Mouse (Mus musculus): Measurements from ENCODE around the gene Hemgn. TPM values are rescaled to one million over a fixed set of nuclear protein-coding genes. Genes with fewer than 3 reads are reported as not detected.
A peak's percentile ranks its signal among the peaks of the same experiment; 100 is the strongest.

The Hemgn gene
- polyA plus RNA-seq, 1 experiment from 2014 or later: 0.09 TPM

- 0 out of 2 replicates have a peak, but pooled peaks cover 6% of the 10 kb centered on the region for H3K27me3 ChIP-seq
- H3K9ac ChIP-seq: peak overlapping the region; percentile 45; the same call in 1 of the 2 replicates
- peak; percentile 64; the same call in 1 of the 2 replicates for ATAC-seq
- H3K36me3 ChIP-seq (ENCODE audit: poor library complexity, severe bottlenecking): peaks cover 5% of the 10 kb centered on the region; the same call in 1 of the 2 replicates
- no peaks in the 10 kb centered on the region for H3K9me3 ChIP-seq (replicated peaks)
- H3K4me3 ChIP-seq: peak overlapping the region; percentile 17; the same call in 1 of the 2 replicates
- H3K27ac ChIP-seq: 0 out of 2 replicates have a peak overlapping the region, but pooled peaks have one; percentile 12
- H3K4me1 ChIP-seq: peaks cover 24% of the 10 kb centered on the region
- WGBS: under 1% methylated on average over 19 of the region's 19 CpGs
- H3K4me2 ChIP-seq: peak overlapping the region; percentile 50
Observed at GRCm38 (mm10) chr4:46371030-46371429, 42.3 kb downstream of the Hemgn start.

GRCm38 (mm10) chr4:46370406-46370805 lies 42.9 kb downstream of the Hemgn start:
- H3K4me3 ChIP-seq: no peak overlapping the region
- 0 out of 2 replicates have a peak, but pooled peaks cover 9% of the 10 kb centered on the region for H3K27me3 ChIP-seq
- H3K27ac ChIP-seq: no peak overlapping the region
- ATAC-seq: no peak
- H3K9ac ChIP-seq: no peak overlapping the region
- H3K4me2 ChIP-seq: no peak overlapping the region
- no peaks in the 10 kb centered on the region for H3K9me3 ChIP-seq (replicated peaks)
- H3K4me1 ChIP-seq: peaks cover 24% of the 10 kb centered on the region
- no peaks in the 10 kb centered on the region for H3K36me3 ChIP-seq (ENCODE audit: poor library complexity, severe bottlenecking)
- 54% methylated on average over 6 of the region's 6 CpGs for WGBS

DNA sequence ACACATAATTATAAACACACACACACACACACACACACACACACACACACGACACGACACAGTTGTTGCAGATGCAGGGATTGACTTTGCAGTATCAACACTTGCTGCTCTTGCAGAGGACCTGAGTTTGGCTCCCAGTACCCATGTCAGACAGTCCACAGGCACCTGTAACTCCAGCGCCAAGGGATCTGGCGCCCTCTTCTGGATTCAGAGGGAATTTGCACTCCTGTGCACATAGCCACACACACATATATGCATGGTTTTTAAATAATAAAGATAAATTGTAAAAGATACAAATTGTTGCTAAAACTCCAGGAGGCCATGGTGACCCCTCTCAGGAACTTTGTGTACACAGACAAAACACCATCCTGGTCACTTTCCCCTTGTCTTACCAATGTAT lies 44.2 kb downstream of the Hemgn start:
- H3K27ac ChIP-seq: no peak overlapping the region
- H3K4me1 ChIP-seq: peaks cover 20% of the 10 kb centered on the region
- no peak overlapping the region for H3K4me3 ChIP-seq
- no peak for ATAC-seq
- no peak overlapping the region for H3K4me2 ChIP-seq
- 0 out of 2 replicates have a peak, but pooled peaks cover 9% of the 10 kb centered on the region for H3K27me3 ChIP-seq
- WGBS: 69% methylated on average over 4 of the region's 4 CpGs
- H3K9me3 ChIP-seq (replicated peaks): no peaks in the 10 kb centered on the region
- H3K36me3 ChIP-seq (ENCODE audit: poor library complexity, severe bottlenecking): no peaks in the 10 kb centered on the region
- H3K9ac ChIP-seq: no peak overlapping the region

- H3K4me3 ChIP-seq: no peak overlapping the region
- 3% methylated on average over 12 of the region's 12 CpGs for WGBS
- ATAC-seq: peak; percentile 86
- 0 out of 2 replicates have a peak, but pooled peaks cover 9% of the 10 kb centered on the region for H3K27me3 ChIP-seq
- H3K36me3 ChIP-seq (ENCODE audit: poor library complexity, severe bottlenecking): no peaks in the 10 kb centered on the region
- H3K9me3 ChIP-seq (replicated peaks): no peaks in the 10 kb centered on the region
- H3K4me1 ChIP-seq: peaks cover 20% of the 10 kb centered on the region
- H3K27ac ChIP-seq: peak overlapping the region; percentile 40; the same call in 1 of the 2 replicates
- H3K4me2 ChIP-seq: peak overlapping the region; percentile 28
- no peak overlapping the region for H3K9ac ChIP-seq
Observed at GRCm38 (mm10) chr4:46367487-46367959, 45.8 kb downstream of the Hemgn start.

DNA sequence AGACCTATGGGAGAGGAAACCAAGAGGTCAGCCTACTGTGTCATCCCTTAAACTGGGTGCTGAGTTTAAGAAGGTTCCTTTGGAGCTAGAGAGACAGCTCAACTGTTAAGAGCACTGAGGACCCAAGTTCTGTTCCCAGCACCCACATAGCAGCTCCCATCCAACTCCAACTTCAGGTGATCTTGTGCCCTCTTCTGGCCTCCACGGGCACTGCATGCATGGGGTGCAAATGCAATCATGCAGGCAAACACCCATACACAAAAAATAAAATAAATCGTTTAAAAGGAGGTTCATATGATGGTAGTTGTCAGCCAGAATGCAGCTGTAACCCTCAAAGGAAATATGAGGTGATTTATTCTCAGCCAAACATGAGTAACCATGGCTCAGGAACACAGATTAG lies 48.9 kb downstream of the Hemgn start:
- Histone ChIP-seq H3K4me1 (peaks cover 13% of the 10 kb centered on the region; the same call in 1 of the 2 replicates), H3K27ac (no peak overlapping the region), H3K36me3 (ENCODE audit: poor library complexity, severe bottlenecking) (no peaks in the 10 kb centered on the region), H3K9me3 (replicated peaks) (no peaks in the 10 kb centered on the region), H3K27me3 (0 out of 2 replicates have a peak, but pooled peaks cover 3% of the 10 kb centered on the region), H3K9ac (no peak overlapping the region), H3K4me3 (no peak overlapping the region), H3K4me2 (no peak overlapping the region)
- no peak for ATAC-seq
- WGBS: 86% methylated on average over 2 of the region's 2 CpGs

DNA sequence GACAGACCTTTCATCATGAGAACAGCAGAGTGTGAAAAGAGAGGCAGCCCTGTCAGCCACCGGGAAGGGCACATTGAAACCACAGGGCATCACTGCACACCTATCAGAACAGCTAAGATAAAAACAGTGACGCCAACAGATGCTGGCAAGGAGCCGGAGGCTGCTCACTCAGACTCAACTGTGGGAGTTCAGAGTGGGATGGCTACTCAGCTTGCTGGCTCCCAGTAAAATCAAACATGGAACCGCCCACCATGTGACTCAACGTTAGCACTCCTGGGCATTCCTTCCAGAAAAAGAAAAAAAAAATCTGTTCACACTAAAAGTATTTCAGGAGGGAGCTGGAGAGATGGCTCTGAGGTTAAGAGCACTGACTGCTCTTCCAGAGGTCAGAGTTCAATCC lies 52.0 kb downstream of the Hemgn start:
- Histone ChIP-seq H3K27ac (no peak overlapping the region), H3K9me3 (replicated peaks) (no peaks in the 10 kb centered on the region), H3K4me1 (no peaks in the 10 kb centered on the region), H3K9ac (no peak overlapping the region), H3K4me2 (no peak overlapping the region), H3K27me3 (peaks cover 17% of the 10 kb centered on the region; the same call in 1 of the 2 replicates), H3K4me3 (no peak overlapping the region), H3K36me3 (ENCODE audit: poor library complexity, severe bottlenecking) (no peaks in the 10 kb centered on the region)
- 82% methylated on average over 5 of the region's 5 CpGs for WGBS
- no peak for ATAC-seq

- Histone ChIP-seq H3K27me3 (peaks cover 29% of the 10 kb centered on the region), H3K4me1 (no peaks in the 10 kb centered on the region), H3K27ac (no peak overlapping the region), H3K4me3 (no peak overlapping the region), H3K4me2 (no peak overlapping the region), H3K36me3 (ENCODE audit: poor library complexity, severe bottlenecking) (no peaks in the 10 kb centered on the region), H3K9ac (no peak overlapping the region), H3K9me3 (replicated peaks) (no peaks in the 10 kb centered on the region)
- WGBS: 82% methylated on average over 12 of the region's 12 CpGs
- no peak for ATAC-seq
Observed at GRCm38 (mm10) chr4:46359539-46360253, 53.6 kb downstream of the Hemgn start.

- no peaks in the 10 kb centered on the region for H3K4me1 ChIP-seq
- no peak overlapping the region for H3K9ac ChIP-seq
- no peak overlapping the region for H3K4me2 ChIP-seq
- ATAC-seq: no peak
- H3K27ac ChIP-seq: no peak overlapping the region
- peaks cover 56% of the 10 kb centered on the region for H3K27me3 ChIP-seq
- no peak overlapping the region for H3K4me3 ChIP-seq
- no peaks in the 10 kb centered on the region for H3K9me3 ChIP-seq (replicated peaks)
- H3K36me3 ChIP-seq (ENCODE audit: poor library complexity, severe bottlenecking): no peaks in the 10 kb centered on the region
- WGBS: 39% methylated on average over 12 of the region's 12 CpGs
Observed at GRCm38 (mm10) chr4:46356351-46357133, 56.8 kb downstream of the Hemgn start.

DNA sequence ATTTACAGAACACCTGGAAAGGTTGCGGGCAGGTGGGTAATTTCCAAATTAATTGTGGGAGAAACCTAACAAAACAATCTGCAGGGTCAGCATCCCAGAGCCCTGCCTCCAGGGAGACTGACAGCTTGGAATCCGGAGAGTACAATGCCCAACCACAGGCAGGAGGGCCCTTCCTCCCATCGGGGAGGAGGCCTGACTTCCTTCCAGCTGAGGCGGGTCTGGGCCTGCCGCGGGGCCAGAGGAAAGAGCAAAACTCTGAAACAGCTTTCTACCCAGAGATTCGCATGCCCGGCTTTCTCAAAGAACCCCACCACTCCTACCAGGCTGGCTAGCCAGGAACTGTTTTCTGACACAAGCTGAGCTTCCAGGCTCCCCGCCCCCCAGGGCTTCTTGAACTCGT lies 60.3 kb downstream of the Hemgn start:
- Histone ChIP-seq H3K4me2 (no peak overlapping the region), H3K4me1 (no peaks in the 10 kb centered on the region), H3K27me3 (peaks cover 91% of the 10 kb centered on the region), H3K9ac (no peak overlapping the region), H3K9me3 (replicated peaks) (no peaks in the 10 kb centered on the region), H3K4me3 (no peak overlapping the region), H3K27ac (no peak overlapping the region), H3K36me3 (ENCODE audit: poor library complexity, severe bottlenecking) (no peaks in the 10 kb centered on the region)
- WGBS: 7% methylated on average over 10 of the region's 10 CpGs
- no peak for ATAC-seq

GRCm38 (mm10) chr4:46349530-46349929 lies 63.8 kb downstream of the Hemgn start:
- Histone ChIP-seq H3K36me3 (ENCODE audit: poor library complexity, severe bottlenecking) (no peaks in the 10 kb centered on the region), H3K9ac (no peak overlapping the region), H3K4me3 (no peak overlapping the region), H3K4me1 (0 out of 2 replicates have a peak, but pooled peaks cover 6% of the 10 kb centered on the region), H3K9me3 (replicated peaks) (no peaks in the 10 kb centered on the region), H3K27me3 (peaks cover 96% of the 10 kb centered on the region), H3K27ac (no peak overlapping the region), H3K4me2 (no peak overlapping the region)
- WGBS: 40% methylated on average over 5 of the region's 5 CpGs
- ATAC-seq: no peak

DNA sequence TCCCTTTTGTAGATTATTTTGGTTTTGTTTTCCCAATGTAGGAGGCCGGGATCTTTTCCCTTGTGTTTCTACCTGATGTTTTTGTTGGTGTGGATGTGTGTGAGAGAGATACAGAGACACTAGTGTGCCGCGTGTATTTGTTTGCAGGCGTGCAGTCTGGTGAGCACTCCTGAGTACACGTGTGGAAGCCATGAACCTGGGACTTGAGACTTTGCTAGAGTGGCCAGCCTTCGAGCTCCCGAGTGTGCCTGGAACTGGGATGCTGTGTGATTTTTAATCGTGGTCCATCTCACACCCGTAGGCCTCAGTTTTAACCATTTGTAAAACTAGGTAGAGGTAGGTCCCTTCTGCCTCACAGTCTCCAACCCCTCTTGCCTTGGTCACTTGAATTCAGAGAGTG lies 64.4 kb downstream of the Hemgn start:
- Histone ChIP-seq H3K27ac (no peak overlapping the region), H3K36me3 (ENCODE audit: poor library complexity, severe bottlenecking) (no peaks in the 10 kb centered on the region), H3K4me1 (0 out of 2 replicates have a peak, but pooled peaks cover 11% of the 10 kb centered on the region), H3K4me3 (no peak overlapping the region), H3K27me3 (peaks cover 99% of the 10 kb centered on the region), H3K4me2 (no peak overlapping the region), H3K9ac (no peak overlapping the region), H3K9me3 (replicated peaks) (no peaks in the 10 kb centered on the region)
- WGBS: 23% methylated on average over 9 of the region's 9 CpGs
- no peak for ATAC-seq
